Mouse (Mus musculus) bone marrow, adult 2 months (tissue): Measurements from ENCODE around the gene Spice1. TPM values are rescaled to one million over a fixed set of nuclear protein-coding genes. Genes with fewer than 3 reads are reported as not detected.
A peak's percentile ranks its signal among the peaks of the same experiment; 100 is the strongest.

Experiments
- H3K27ac ChIP-seq: fragments of 200-500 bp; 2 replicates; pipeline ENCODE4 v1.5.1; 2012; ENCODE audit warnings: low read depth, mild to moderate bottlenecking, control low read depth, inconsistent platforms, low read length; ENCODE audit not compliant: control insufficient read depth, poor library complexity, insufficient read depth
- H3K4me1 ChIP-seq: fragments of 200-500 bp; 2 replicates; pipeline ENCODE4 v1.6.1; 2011; ENCODE audit warnings: low read length; ENCODE audit not compliant: control insufficient read depth, insufficient read depth
- H3K4me3 ChIP-seq: fragments of 200-500 bp; replicated peaks from 2 replicates; pipeline ENCODE3; 2011; ENCODE audit warnings: mild to moderate bottlenecking, low read depth, low read length, control low read depth; ENCODE audit not compliant: control insufficient read depth
- CTCF ChIP-seq: fragments of 200-500 bp; IDR thresholded peaks from 2 replicates; pipeline ENCODE4 v1.5.1; 2011; ENCODE audit warnings: low read length, control low read depth; ENCODE audit not compliant: control insufficient read depth, insufficient read depth
- POLR2A ChIP-seq: fragments of 200-500 bp; IDR thresholded peaks from 2 replicates; pipeline ENCODE4 v1.6.1; 2011; ENCODE audit warnings: low read depth, mild to moderate bottlenecking, control low read depth, low read length, borderline replicate concordance; ENCODE audit not compliant: control insufficient read depth
- WGBS: fragments of 180-500 bp; shearing (Covaris S2); methylation state at CpG from one replicate; pipeline ENCODE4 v1.1.7; 2018; 5-methylcytosine and 5-hydroxymethylcytosine counted together
- polyA plus RNA-seq: library from polyadenylated mRNA; stranded (reverse); fragments of >200 nt; gene quantifications from 2 replicates; pipeline ENCODE4 v1.2.4, GENCODE M21; 2011; ENCODE audit warnings: low replicate concordance; ENCODE audit not compliant: missing spikeins, insufficient read depth, insufficient read length

The Spice1 gene
- 7.6 and 11.9 TPM in 2 replicates for polyA plus RNA-seq

- Histone ChIP-seq H3K4me1 (peaks cover 2% of the 10 kb centered on the region), H3K27ac (peak within 1 kb of the TSS; percentile 96), H3K4me3 (peak within 1 kb of the TSS; percentile 69)
- under 1% methylated on average over 66 of the region's 67 CpGs for WGBS
- TF ChIP-seq CTCF, result peak; percentile 44
- peak; percentile 56; the same call in 1 of the 2 replicates for TF ChIP-seq POLR2A
Observed at GRCm38 (mm10) chr16:44347071-44347901, at the start of gene Spice1. Spice1 (plus strand) TSS chr16:44347121.

GRCm38 (mm10) chr16:44299438-44300093 lies 47.4 kb upstream of the Spice1 start:
- Histone ChIP-seq H3K4me3 (no peak overlapping the region), H3K27ac (no peak overlapping the region), H3K4me1 (no peaks in the 10 kb centered on the region)
- TF ChIP-seq CTCF (peak; percentile 34), POLR2A (no peak)
- 78% methylated on average over 20 of the region's 20 CpGs for WGBS

GRCm38 (mm10) chr16:44302126-44302892 lies 44.6 kb upstream of the Spice1 start:
- H3K4me1 ChIP-seq, result no peaks in the 10 kb centered on the region
- H3K4me3 ChIP-seq, result no peak overlapping the region
- 60% methylated on average over 10 of the region's 10 CpGs for WGBS
- H3K27ac ChIP-seq, result no peak overlapping the region
- TF ChIP-seq POLR2A (no peak), CTCF (no peak)

- no peak overlapping the region for H3K27ac ChIP-seq
- 69% methylated on average over 2 of the region's 2 CpGs for WGBS
- TF ChIP-seq CTCF (no peak), POLR2A (no peak)
- H3K4me3 ChIP-seq, result no peak overlapping the region
- no peaks in the 10 kb centered on the region for H3K4me1 ChIP-seq
Observed at GRCm38 (mm10) chr16:44303822-44304221, 43.1 kb upstream of the Spice1 start.

GRCm38 (mm10) chr16:44305606-44306005 lies 41.3 kb upstream of the Spice1 start:
- no peaks in the 10 kb centered on the region for H3K4me1 ChIP-seq
- WGBS, result 61% methylated on average over 3 of the region's 3 CpGs
- no peak for TF ChIP-seq CTCF
- TF ChIP-seq POLR2A, result no peak
- no peak overlapping the region for H3K4me3 ChIP-seq
- H3K27ac ChIP-seq, result no peak overlapping the region

- Histone ChIP-seq H3K4me3 (no peak overlapping the region), H3K4me1 (no peaks in the 10 kb centered on the region), H3K27ac (no peak overlapping the region)
- no peak for TF ChIP-seq POLR2A
- no peak for TF ChIP-seq CTCF
- 24% methylated on average over 4 of the region's 4 CpGs for WGBS
Observed at GRCm38 (mm10) chr16:44313422-44313821, 33.5 kb upstream of the Spice1 start.

- no peaks in the 10 kb centered on the region; the same call in 1 of the 2 replicates for H3K4me1 ChIP-seq
- 85% methylated on average over 4 of the region's 4 CpGs for WGBS
Observed at GRCm38 (mm10) chr16:44316350-44316749, 30.6 kb upstream of the Spice1 start.

More at GRCm38 (mm10) chr16:44316350-44316749, 30.6 kb upstream of the Spice1 start:
- Histone ChIP-seq H3K4me3 (no peak overlapping the region), H3K27ac (no peak overlapping the region)
- TF ChIP-seq POLR2A (no peak), CTCF (no peak)
